Mouse (Mus musculus) liver, embryonic 15.5 days (tissue): ENCODE measurements around the gene Akt3. TPM values are rescaled to one million over a fixed set of nuclear protein-coding genes. Genes with fewer than 3 reads are reported as not detected.

ENCODE experiments used
- ATAC-seq: fragments of 200-750 bp; cut with Nextera tagmentation; 2 replicates; pipeline ENCODE4 v1.8.0; 2017; ENCODE audit warnings: moderate number of reproducible peaks, mild to moderate bottlenecking, moderate library complexity; ENCODE audit not compliant: insufficient read depth
- H3K27ac ChIP-seq: fragments of 300-500 bp; sonication (generic); replicated peaks from 2 replicates; pipeline ENCODE4 v1.5.1; 2015; ENCODE audit warnings: mild to moderate bottlenecking, inconsistent platforms
- H3K27me3 ChIP-seq: fragments of 300-500 bp; sonication (generic); 2 replicates; pipeline ENCODE4 v1.6.1; 2015; ENCODE audit warnings: mild to moderate bottlenecking, inconsistent platforms
- H3K36me3 ChIP-seq: fragments of 300-500 bp; sonication (generic); replicated peaks from 2 replicates; pipeline ENCODE4 v1.6.1; 2015; ENCODE audit warnings: moderate library complexity, mild to moderate bottlenecking, inconsistent platforms
- H3K4me1 ChIP-seq: fragments of 300-500 bp; sonication (generic); replicated peaks from 2 replicates; pipeline ENCODE4 v1.6.1; 2015; ENCODE audit warnings: inconsistent platforms
- H3K4me2 ChIP-seq: fragments of 300-500 bp; sonication (generic); 2 replicates; pipeline ENCODE4 v1.6.1; 2015; ENCODE audit warnings: moderate library complexity, mild to moderate bottlenecking, inconsistent platforms
- H3K4me3 ChIP-seq: fragments of 300-500 bp; sonication (generic); replicated peaks from 2 replicates; pipeline ENCODE4 v1.5.1; 2015; ENCODE audit warnings: mild to moderate bottlenecking, inconsistent platforms
- H3K9ac ChIP-seq: fragments of 300-500 bp; sonication (generic); 2 replicates; pipeline ENCODE4 v1.6.1; 2015; ENCODE audit warnings: moderate library complexity, mild to moderate bottlenecking, inconsistent platforms
- H3K9me3 ChIP-seq: fragments of 300-500 bp; sonication (generic); replicated peaks from 2 replicates; pipeline ENCODE4 v1.6.1; 2016; ENCODE audit warnings: inconsistent platforms
- WGBS: fragments of 180-500 bp; shearing (Covaris S2); methylation state at CpG from one replicate; pipeline ENCODE4 v1.1.7; 2015; ENCODE audit warnings: mixed read lengths; ENCODE audit not compliant: insufficient replicate concordance; 5-methylcytosine and 5-hydroxymethylcytosine counted together
- polyA plus RNA-seq: library from polyadenylated mRNA; unstranded; fragments of >200 nt; fragmentation: Nextera tagmentation; extraction: Ambion mirVana; gene quantifications from 2 replicates; pipeline ENCODE4 v1.2.1, GENCODE M21; 2015

Akt3 gene
- polyA plus RNA-seq, result 0.48 and 0.50 TPM in 2 replicates

GRCm38 (mm10) chr1:177258034-177258342 is at the start of gene Akt3:
Gene Akt3 (minus strand): TSS chr1:177258203.
- H3K9me3 ChIP-seq, result no peaks in the 10 kb centered on the region
- ATAC-seq, result peak; percentile 24
- peak within 1 kb of the TSS; percentile 82 for H3K27ac ChIP-seq
- H3K4me2 ChIP-seq, result peak within 1 kb of the TSS; percentile 94
- H3K4me3 ChIP-seq, result peak within 1 kb of the TSS; percentile 70
- H3K9ac ChIP-seq, result peak within 1 kb of the TSS; percentile 68
- peaks cover 19% of the 10 kb centered on the region for H3K4me1 ChIP-seq
- no peaks in the 10 kb centered on the region for H3K36me3 ChIP-seq
- H3K27me3 ChIP-seq, result peaks cover 36% of the 10 kb centered on the region
- WGBS, result 0% methylated on average over 18 of the region's 32 CpGs

DNA sequence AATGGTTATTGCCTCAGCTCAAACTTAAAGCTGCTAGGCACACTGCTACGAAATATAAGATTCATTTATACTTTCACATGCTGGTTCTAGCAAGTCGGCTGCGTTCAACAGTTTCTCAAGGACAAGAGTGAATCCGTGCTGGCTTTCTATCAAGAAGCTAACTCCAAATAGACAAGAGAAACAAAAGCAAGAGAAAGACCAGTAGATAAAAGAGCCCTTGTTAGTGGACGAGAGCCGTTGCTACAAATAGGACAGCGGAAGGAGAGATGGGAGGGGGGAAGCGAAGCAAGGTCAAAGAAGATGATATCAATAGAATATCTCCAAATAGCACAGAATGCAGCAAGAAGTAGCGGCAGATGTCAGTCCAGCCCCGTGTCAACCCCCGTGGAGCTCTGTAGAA is 49.5 kb upstream of the Akt3 start:
- Histone ChIP-seq H3K4me1 (no peaks in the 10 kb centered on the region), H3K36me3 (no peaks in the 10 kb centered on the region), H3K27ac (no peak overlapping the region), H3K4me3 (no peak overlapping the region), H3K4me2 (no peak overlapping the region), H3K27me3 (no peaks in the 10 kb centered on the region), H3K9ac (no peak overlapping the region), H3K9me3 (no peaks in the 10 kb centered on the region)
- WGBS, result 65% methylated on average over 11 of the region's 11 CpGs
- ATAC-seq, result no peak

DNA sequence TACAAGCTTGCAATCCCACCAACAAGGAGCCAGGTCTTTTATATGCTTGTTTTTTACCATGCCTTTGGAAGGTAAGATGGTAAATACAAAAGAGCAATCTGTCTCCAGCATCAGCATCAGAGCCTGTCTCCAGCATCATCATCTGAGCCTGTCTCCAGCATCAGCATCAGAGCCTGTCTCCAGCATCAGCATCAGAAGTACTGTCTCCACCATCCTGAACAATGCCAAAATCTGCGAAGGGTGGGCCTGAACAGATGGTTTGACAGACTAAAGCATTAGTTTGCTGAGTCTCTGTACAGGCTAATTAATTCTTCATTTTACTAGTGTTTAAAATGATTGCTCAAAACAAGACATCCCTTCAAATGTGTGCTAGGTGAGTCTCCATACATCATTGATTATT is 40.2 kb upstream of the Akt3 start:
- Histone ChIP-seq H3K27ac (no peak overlapping the region), H3K4me1 (no peaks in the 10 kb centered on the region), H3K9me3 (no peaks in the 10 kb centered on the region), H3K4me3 (no peak overlapping the region), H3K36me3 (no peaks in the 10 kb centered on the region), H3K4me2 (no peak overlapping the region), H3K27me3 (no peaks in the 10 kb centered on the region), H3K9ac (no peak overlapping the region)
- ATAC-seq, result no peak
- 64% methylated on average over 1 of the region's 1 CpGs for WGBS

GRCm38 (mm10) chr1:177286764-177287163 is 28.8 kb upstream of the Akt3 start:
- Histone ChIP-seq H3K4me2 (no peak overlapping the region), H3K9me3 (no peaks in the 10 kb centered on the region), H3K27ac (no peak overlapping the region), H3K36me3 (no peaks in the 10 kb centered on the region), H3K27me3 (no peaks in the 10 kb centered on the region), H3K4me1 (no peaks in the 10 kb centered on the region), H3K4me3 (no peak overlapping the region), H3K9ac (no peak overlapping the region)
- 48% methylated on average over 3 of the region's 3 CpGs for WGBS
- no peak for ATAC-seq

DNA sequence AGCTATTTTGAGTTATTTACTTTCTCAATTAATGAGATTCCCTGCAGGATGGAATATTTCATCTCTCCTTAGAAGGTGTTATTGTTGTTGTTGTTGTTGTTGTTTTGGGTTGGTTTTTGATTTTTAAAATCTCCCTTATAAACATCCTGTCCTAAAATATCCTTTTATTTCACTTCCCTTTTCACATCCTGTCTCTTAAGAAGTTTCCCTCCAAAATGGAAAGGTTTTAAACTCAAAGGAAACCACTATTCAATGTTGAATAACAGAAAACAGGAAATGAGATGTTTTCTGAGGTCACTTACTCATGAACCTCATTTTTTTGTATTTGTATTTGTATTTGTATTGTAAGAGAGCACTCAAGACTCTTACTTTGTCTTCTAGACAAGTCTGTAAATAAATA is 23.9 kb upstream of the Akt3 start:
- ATAC-seq, result no peak
- Histone ChIP-seq H3K27me3 (no peaks in the 10 kb centered on the region), H3K36me3 (no peaks in the 10 kb centered on the region), H3K27ac (no peak overlapping the region), H3K4me3 (no peak overlapping the region), H3K9ac (no peak overlapping the region), H3K9me3 (no peaks in the 10 kb centered on the region), H3K4me2 (no peak overlapping the region), H3K4me1 (no peaks in the 10 kb centered on the region)

- Histone ChIP-seq H3K9ac (no peak overlapping the region), H3K9me3 (no peaks in the 10 kb centered on the region), H3K36me3 (no peaks in the 10 kb centered on the region), H3K4me2 (no peak overlapping the region), H3K27me3 (no peaks in the 10 kb centered on the region), H3K27ac (no peak overlapping the region), H3K4me1 (no peaks in the 10 kb centered on the region), H3K4me3 (no peak overlapping the region)
- ATAC-seq, result no peak
- WGBS, result 69% methylated on average over 5 of the region's 5 CpGs
Measured at GRCm38 (mm10) chr1:177277361-177277760, 19.4 kb upstream of the Akt3 start.

GRCm38 (mm10) chr1:177267645-177268044 is 9.6 kb upstream of the Akt3 start:
- H3K4me3 ChIP-seq, result no peak overlapping the region
- peak; percentile 71 for ATAC-seq
- H3K9ac ChIP-seq, result no peak overlapping the region
- no peaks in the 10 kb centered on the region for H3K36me3 ChIP-seq
- H3K27ac ChIP-seq, result no peak overlapping the region
- no peak overlapping the region for H3K4me2 ChIP-seq
- no peaks in the 10 kb centered on the region for H3K27me3 ChIP-seq
- H3K9me3 ChIP-seq, result no peaks in the 10 kb centered on the region
- H3K4me1 ChIP-seq, result peaks cover 8% of the 10 kb centered on the region
- 11% methylated on average over 1 of the region's 1 CpGs for WGBS

DNA sequence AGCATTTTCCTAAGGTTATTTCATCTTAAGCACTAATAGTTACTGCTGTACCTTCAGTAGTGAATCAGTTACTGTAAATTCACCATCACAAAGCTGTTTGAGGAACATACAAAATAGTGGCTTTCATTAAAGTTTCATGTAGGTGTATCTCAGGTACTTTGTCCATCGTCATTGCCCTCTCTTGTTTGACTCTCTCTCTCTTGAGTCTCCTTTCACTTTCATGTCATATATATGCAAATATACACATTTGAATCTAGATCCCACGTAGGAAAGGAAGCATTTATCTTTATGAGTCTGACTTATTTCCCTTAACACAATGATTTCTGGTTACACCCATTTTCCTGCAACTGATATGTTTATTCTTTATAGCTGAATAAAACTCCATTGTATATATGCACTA is 4.9 kb upstream of the Akt3 start:
- Histone ChIP-seq H3K9ac (no peak overlapping the region), H3K36me3 (no peaks in the 10 kb centered on the region), H3K4me3 (no peak overlapping the region), H3K9me3 (no peaks in the 10 kb centered on the region), H3K27me3 (peaks cover 20% of the 10 kb centered on the region), H3K27ac (no peak overlapping the region), H3K4me2 (no peak overlapping the region), H3K4me1 (peaks cover 16% of the 10 kb centered on the region)
- no peak for ATAC-seq
- 36% methylated on average over 2 of the region's 2 CpGs for WGBS

DNA sequence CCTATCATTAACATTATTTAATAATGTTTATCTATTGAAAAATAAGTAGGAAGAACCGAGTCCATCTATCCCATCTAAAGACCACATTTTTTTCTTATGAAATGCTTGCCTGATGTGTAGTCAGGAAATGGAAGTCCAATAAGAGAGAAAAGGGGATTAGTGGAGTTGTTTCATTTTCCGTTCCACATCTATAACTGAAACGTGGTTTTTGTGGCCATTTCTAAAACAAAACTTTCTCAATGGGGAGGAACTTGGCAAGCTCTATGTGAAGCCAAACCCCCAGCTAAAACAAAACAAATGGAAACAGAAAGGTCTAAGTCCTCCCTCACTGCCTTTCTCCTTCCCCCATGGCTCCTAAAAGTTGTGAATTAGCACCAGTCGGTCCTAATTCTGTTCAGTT is 2.8 kb upstream of the Akt3 start:
- Histone ChIP-seq H3K36me3 (no peaks in the 10 kb centered on the region), H3K4me1 (peaks cover 19% of the 10 kb centered on the region), H3K4me3 (no peak overlapping the region), H3K4me2 (no peak overlapping the region), H3K9ac (no peak overlapping the region), H3K9me3 (no peaks in the 10 kb centered on the region), H3K27me3 (peaks cover 32% of the 10 kb centered on the region), H3K27ac (no peak overlapping the region)
- WGBS, result 42% methylated on average over 4 of the region's 4 CpGs
- ATAC-seq, result no peak

DNA sequence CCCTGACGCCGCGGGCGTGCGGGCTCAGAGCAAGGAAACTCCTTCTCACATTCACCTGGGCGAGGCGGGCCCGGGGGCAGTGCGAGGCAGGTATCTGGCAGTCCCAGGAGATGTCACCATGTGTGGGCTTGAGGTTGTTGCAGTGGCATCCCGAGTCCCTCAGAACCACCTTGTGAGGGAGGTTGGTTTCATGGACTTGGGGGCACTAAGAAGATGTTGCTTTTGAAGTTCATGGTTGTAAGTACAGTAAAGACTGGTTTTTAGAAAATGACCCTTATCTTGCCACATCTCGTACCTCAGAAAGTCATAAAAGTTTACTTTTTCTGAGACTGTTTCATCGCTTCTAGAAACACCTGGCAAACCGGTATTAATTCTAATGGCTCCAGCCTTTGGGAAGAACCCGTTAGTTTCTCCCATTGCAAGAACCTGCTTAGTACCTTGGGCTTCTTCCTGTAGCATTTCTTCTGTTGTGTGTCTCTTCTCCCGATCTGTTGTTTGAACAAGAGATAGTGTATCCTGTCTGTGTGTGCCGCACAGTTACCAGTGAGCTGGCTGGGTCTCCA is 1.1 kb upstream of the Akt3 start:
- Histone ChIP-seq H3K4me2 (peak overlapping the region; percentile 94), H3K4me3 (peak overlapping the region; percentile 70), H3K27me3 (peaks cover 36% of the 10 kb centered on the region), H3K9me3 (no peaks in the 10 kb centered on the region), H3K4me1 (peaks cover 19% of the 10 kb centered on the region), H3K9ac (peak overlapping the region; percentile 68), H3K27ac (peak overlapping the region; percentile 82), H3K36me3 (no peaks in the 10 kb centered on the region)
- 24% methylated on average over 16 of the region's 16 CpGs for WGBS
- no peak for ATAC-seq

DNA sequence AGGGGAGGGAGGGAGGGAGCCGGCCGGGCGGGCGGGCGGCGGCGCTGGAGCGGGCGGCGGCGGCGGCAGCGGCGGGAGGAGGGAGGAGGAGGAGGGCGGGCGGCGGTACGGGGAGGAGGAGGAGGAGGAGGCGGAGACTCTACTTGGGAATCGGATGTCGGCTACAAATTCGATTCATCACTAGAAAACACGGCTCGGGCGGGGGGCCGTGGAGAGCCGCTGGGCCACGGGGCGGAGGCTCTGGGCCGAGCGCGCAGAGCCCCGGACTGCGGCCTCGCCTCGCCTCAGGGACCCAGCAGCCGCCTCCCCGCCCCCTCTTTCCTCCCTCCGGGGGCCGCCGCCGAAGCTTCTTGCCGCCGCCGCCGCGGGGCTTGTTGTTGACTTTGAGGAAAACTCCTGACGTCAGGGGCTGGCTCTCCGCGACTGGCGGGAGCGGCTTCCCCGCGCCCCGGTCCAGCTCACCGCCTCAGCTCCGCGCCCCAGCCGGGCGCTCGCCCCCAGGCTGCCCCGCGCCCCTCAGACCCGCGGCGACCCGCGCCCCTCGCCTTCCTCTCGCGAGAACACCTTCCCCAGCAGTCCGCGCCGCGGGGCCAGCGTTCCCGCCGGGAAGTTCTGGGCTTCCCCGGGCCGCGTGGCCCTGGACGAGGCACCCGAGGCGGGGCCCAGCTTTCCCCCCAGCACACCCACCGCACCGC is 487 bp upstream of the Akt3 start:
- under 1% methylated on average over 63 of the region's 86 CpGs for WGBS

More for the DNA sequence above, 487 bp upstream of the Akt3 start:
- peak; percentile 87 for ATAC-seq
- H3K4me3 ChIP-seq, result peak overlapping the region; percentile 70
- peak overlapping the region; percentile 94 for H3K4me2 ChIP-seq
- peaks cover 36% of the 10 kb centered on the region for H3K27me3 ChIP-seq
- H3K36me3 ChIP-seq, result no peaks in the 10 kb centered on the region
- H3K27ac ChIP-seq, result peak overlapping the region; percentile 82
- peak overlapping the region; percentile 68 for H3K9ac ChIP-seq
- H3K9me3 ChIP-seq, result no peaks in the 10 kb centered on the region
- H3K4me1 ChIP-seq, result peaks cover 19% of the 10 kb centered on the region
